ENCODE assay signal across 25 mouse cellular contexts in genomic region chr4:35051152-35051551, GRCm38 (mm10).
A peak's percentile ranks its signal among the peaks of the same experiment; 100 is the strongest.
DNase-seq lines count a peak whose midpoint lies in the region; ATAC-seq and TF ChIP-seq lines count a peak whose summit lies in the region.
"Had no signal": no experiment of that assay in that cellular context is flagged by ENCODE, and none has a peak within 500 bp of the region (broad histone marks: within the 10 kb centered on the region; RNA-seq: fewer than 3 reads in every experiment).

No protein-coding gene starts in this region.

- H3K4me3 ChIP-seq in embryonic facial prominence, embryonic 14.5 days (ENCODE audit: low read depth, low read length), result no peak overlapping the region
- H3K4me3 ChIP-seq in embryonic facial prominence, embryonic 10.5 days, result no peak overlapping the region
- H3K4me3 ChIP-seq in lung, embryonic 14.5 days (ENCODE audit: low read depth, low read length), result no peak overlapping the region
- H3K4me3 ChIP-seq in neural tube, embryonic 13.5 days, result no peak overlapping the region
- H3K4me3 ChIP-seq: embryonic facial prominence, embryonic 15.5 days; gastrocnemius, adult 2 months; heart, embryonic 12.5 days; heart, embryonic 15.5 days; hindbrain, embryonic 12.5 days; hindbrain, embryonic 15.5 days had no signal

- 0 out of 2 replicates have a peak, but pooled peaks cover 5% of the 10 kb centered on the region for H3K4me1 ChIP-seq in embryonic facial prominence, embryonic 14.5 days (ENCODE audit: control insufficient read depth, insufficient read depth, low read length)
- H3K4me1 ChIP-seq in embryonic facial prominence, embryonic 10.5 days, result peaks cover 20% of the 10 kb centered on the region
- peaks cover 14% of the 10 kb centered on the region for H3K4me1 ChIP-seq in lung, embryonic 14.5 days (ENCODE audit: insufficient read depth)
- H3K4me1 ChIP-seq in neural tube, embryonic 13.5 days (replicated peaks), result peaks cover 21% of the 10 kb centered on the region
- H3K4me1 ChIP-seq: hindbrain, embryonic 12.5 days had no signal

- H3K27ac ChIP-seq in embryonic facial prominence, embryonic 14.5 days (replicated peaks; ENCODE audit: low read depth, low read length), result no peak overlapping the region
- H3K27ac ChIP-seq in embryonic facial prominence, embryonic 10.5 days (replicated peaks), result no peak overlapping the region
- H3K27ac ChIP-seq in lung, embryonic 14.5 days (ENCODE audit: low read depth), result no peak overlapping the region
- H3K27ac ChIP-seq in neural tube, embryonic 13.5 days (replicated peaks), result 0 out of 2 replicates have a peak overlapping the region, but pooled peaks have one; percentile 14
- H3K27ac ChIP-seq: embryonic facial prominence, embryonic 15.5 days; gastrocnemius, adult 2 months; heart, embryonic 15.5 days; hindbrain, embryonic 12.5 days; hindbrain, embryonic 15.5 days had no signal

- no peak for ATAC-seq in embryonic facial prominence, embryonic 14.5 days (ENCODE audit: low read depth)
- peak; percentile 65 for ATAC-seq in frontal cortex, adult (ENCODE audit: low TSS enrichment)
- no peak for ATAC-seq in lung, embryonic 14.5 days (ENCODE audit: insufficient read depth)
- ATAC-seq in neural tube, embryonic 13.5 days (ENCODE audit: low read depth), result no peak
- ATAC-seq: activated CD4-positive, CD25-positive, alpha-beta regulatory T cell, adult 4 months had no signal

- H3K36me3 ChIP-seq in embryonic facial prominence, embryonic 14.5 days (ENCODE audit: control insufficient read depth, insufficient read depth, low read length), result no peaks in the 10 kb centered on the region
- H3K36me3 ChIP-seq in embryonic facial prominence, embryonic 10.5 days (replicated peaks), result no peaks in the 10 kb centered on the region
- no peaks in the 10 kb centered on the region for H3K36me3 ChIP-seq in lung, embryonic 14.5 days (ENCODE audit: insufficient read depth)
- no peaks in the 10 kb centered on the region for H3K36me3 ChIP-seq in neural tube, embryonic 13.5 days
- H3K36me3 ChIP-seq: embryonic facial prominence, embryonic 15.5 days; heart, embryonic 12.5 days; heart, embryonic 15.5 days; hindbrain, embryonic 12.5 days; hindbrain, embryonic 15.5 days had no signal

- H3K9ac ChIP-seq in embryonic facial prominence, embryonic 14.5 days (ENCODE audit: low read depth, low read length), result no peak overlapping the region
- no peak overlapping the region for H3K9ac ChIP-seq in lung, embryonic 14.5 days
- no peak overlapping the region for H3K9ac ChIP-seq in neural tube, embryonic 13.5 days
- H3K9ac ChIP-seq: embryonic facial prominence, embryonic 15.5 days; heart, embryonic 12.5 days; heart, embryonic 15.5 days; hindbrain, embryonic 12.5 days; hindbrain, embryonic 15.5 days had no signal

- 63% methylated on average over 7 of the region's 7 CpGs for WGBS in embryonic facial prominence, embryonic 14.5 days
- 86% methylated on average over 7 of the region's 7 CpGs for WGBS in embryonic facial prominence, embryonic 10.5 days
- 43% methylated on average over 7 of the region's 7 CpGs for WGBS in lung, embryonic 14.5 days
- 61% methylated on average over 7 of the region's 7 CpGs for WGBS in neural tube, embryonic 13.5 days

- TF ChIP-seq CTCF in lung, embryonic 14.5 days (IDR thresholded peaks at IDR 0.05; ENCODE audit: low read depth), result no peak

- no peaks in the 10 kb centered on the region for H3K9me3 ChIP-seq in embryonic facial prominence, embryonic 14.5 days (ENCODE audit: control insufficient read depth, low read length)
- H3K9me3 ChIP-seq in embryonic facial prominence, embryonic 10.5 days, result no peaks in the 10 kb centered on the region
- H3K9me3 ChIP-seq in lung, embryonic 14.5 days (ENCODE audit: low read depth, low read length), result no peaks in the 10 kb centered on the region
- no peaks in the 10 kb centered on the region for H3K9me3 ChIP-seq in neural tube, embryonic 13.5 days
- H3K9me3 ChIP-seq: embryonic facial prominence, embryonic 15.5 days; heart, embryonic 12.5 days; heart, embryonic 15.5 days; hindbrain, embryonic 12.5 days; hindbrain, embryonic 15.5 days had no signal

- no peaks in the 10 kb centered on the region for H3K27me3 ChIP-seq in embryonic facial prominence, embryonic 14.5 days (replicated peaks; ENCODE audit: control insufficient read depth, insufficient read depth, low read length)
- no peaks in the 10 kb centered on the region for H3K27me3 ChIP-seq in embryonic facial prominence, embryonic 10.5 days (replicated peaks; ENCODE audit: low read depth, poor library complexity, severe bottlenecking)
- H3K27me3 ChIP-seq in lung, embryonic 14.5 days (ENCODE audit: insufficient read depth, low read length), result no peaks in the 10 kb centered on the region
- no peaks in the 10 kb centered on the region for H3K27me3 ChIP-seq in neural tube, embryonic 13.5 days
- H3K27me3 ChIP-seq: embryonic facial prominence, embryonic 15.5 days; heart, embryonic 12.5 days; heart, embryonic 15.5 days; hindbrain, embryonic 12.5 days; hindbrain, embryonic 15.5 days had no signal

- DNase-seq in embryonic facial prominence, embryonic 14.5 days (ENCODE audit: low spot score), result peak; percentile 36
- DNase-seq in embryonic facial prominence, embryonic 10.5 days (ENCODE audit: low spot score), result no peak
- no peak for DNase-seq in frontal cortex, postnatal 10 days (ENCODE audit: low spot score in 2 of 2)
- DNase-seq in lung, embryonic 14.5 days, result peak; percentile 65
- no peak for DNase-seq in lung, postnatal 14 days
- DNase-seq in neural tube, embryonic 10.5 days (ENCODE audit: extremely low spot score, low spot score), result no peak
- DNase-seq: adrenal gland, adult 8-10 months; adrenal gland, postnatal 25 days; cerebellum, adult 11-12 months; cerebellum, adult 8-10 months; cerebellum, postnatal 10 days; cerebellum, postnatal 36 days; embryo, embryonic 11 days; gastrocnemius, adult 2 months; gastrocnemius, postnatal 14 days; heart, postnatal 10 days; heart, postnatal 4 days had no signal

- no peak overlapping the region for H3K4me2 ChIP-seq in embryonic facial prominence, embryonic 14.5 days (ENCODE audit: low read depth, low read length)
- peak overlapping the region; percentile 27; the same call in 1 of the 2 replicates for H3K4me2 ChIP-seq in lung, embryonic 14.5 days
- no peak overlapping the region for H3K4me2 ChIP-seq in neural tube, embryonic 13.5 days
- H3K4me2 ChIP-seq: embryonic facial prominence, embryonic 15.5 days; heart, embryonic 12.5 days; heart, embryonic 15.5 days; hindbrain, embryonic 12.5 days; hindbrain, embryonic 15.5 days had no signal

Comparison
In these comparisons a context has a peak if more than half of its experiments do, and no peak if none do; other contexts are left out.
1. DNase-seq: peak in embryonic facial prominence, embryonic 14.5 days (single experiment) and lung, embryonic 14.5 days (single experiment); none in embryonic facial prominence, embryonic 10.5 days (single experiment), frontal cortex, postnatal 10 days (0 of 2), lung, postnatal 14 days (single experiment) and neural tube, embryonic 10.5 days (single experiment).